Mouse (Mus musculus) mature B cell (primary cell): ENCODE data around the gene Rpl12.
"Not testable (repeated sequence)": the region's sequence is repeated elsewhere in the genome, so short reads cannot be mapped to it uniquely, and the experiment has no call there.

ENCODE experiments used
- in situ Hi-C: fragments of 300-500 bp; cut with MboI; formaldehyde crosslinking; loops from 2 replicates; pipeline ENCODE4 v1.14.3; 2019

The Rpl12 gene

GRCm38 (mm10) chr2:32981725-32982271 is 20.4 kb downstream of the Rpl12 start, which contains the start of gene Slc2a8:
TSS of gene Slc2a8 (minus strand) at chr2:32982083.
- in situ Hi-C loops, result no loop called here

GRCm38 (mm10) chr2:32982700-32983099 is 21.3 kb downstream of the Rpl12 start:
- in situ Hi-C loops, result no loop called here

GRCm38 (mm10) chr2:32983617-32984016 is 22.3 kb downstream of the Rpl12 start:
- in situ Hi-C loops, result no loop called here

GRCm38 (mm10) chr2:32985844-32986243 is 24.5 kb downstream of the Rpl12 start:
- in situ Hi-C loops, result no loop called here

- in situ Hi-C loops, result no loop called here
These were observed 28.0 kb downstream of the Rpl12 start for GRCm38 (mm10) chr2:32989376-32989775.

GRCm38 (mm10) chr2:32990167-32990832 is 28.9 kb downstream of the Rpl12 start:
- in situ Hi-C loops, result no loop called here

- in situ Hi-C loops, result no loop called here
These were observed 30.8 kb downstream of the Rpl12 start for GRCm38 (mm10) chr2:32992130-32992529.

- in situ Hi-C loops, result no loop called here
These were observed 35.7 kb downstream of the Rpl12 start for GRCm38 (mm10) chr2:32997081-32997480.

GRCm38 (mm10) chr2:32997792-32998191 is 36.4 kb downstream of the Rpl12 start:
- in situ Hi-C loops, result no loop called here

- in situ Hi-C loops, result no loop called here
These were observed 38.4 kb downstream of the Rpl12 start for GRCm38 (mm10) chr2:32999752-33000151.

- in situ Hi-C loops, result no loop called here
These were observed 40.8 kb downstream of the Rpl12 start for GRCm38 (mm10) chr2:33002144-33002543.

- in situ Hi-C loops, result no loop called here
These were observed 43.7 kb downstream of the Rpl12 start for GRCm38 (mm10) chr2:33005041-33005440.

GRCm38 (mm10) chr2:33009055-33009454 is 47.7 kb downstream of the Rpl12 start:
- in situ Hi-C loops, result not testable (repeated sequence)

- in situ Hi-C loops, result no loop called here
These were observed 53.5 kb downstream of the Rpl12 start for GRCm38 (mm10) chr2:33014877-33015276.
